Mouse (Mus musculus): ENCODE results near the gene Zyg11a. TPM values are rescaled to one million over a fixed set of nuclear protein-coding genes. Genes with fewer than 3 reads are reported as not detected.
A peak's percentile ranks its signal among the peaks of the same experiment; 100 is the strongest.

Zyg11a gene
- 0.27 TPM in 2 replicates for polyA plus RNA-seq (2015; fragmentation: Nextera tagmentation; extraction: Ambion mirVana)

DNA sequence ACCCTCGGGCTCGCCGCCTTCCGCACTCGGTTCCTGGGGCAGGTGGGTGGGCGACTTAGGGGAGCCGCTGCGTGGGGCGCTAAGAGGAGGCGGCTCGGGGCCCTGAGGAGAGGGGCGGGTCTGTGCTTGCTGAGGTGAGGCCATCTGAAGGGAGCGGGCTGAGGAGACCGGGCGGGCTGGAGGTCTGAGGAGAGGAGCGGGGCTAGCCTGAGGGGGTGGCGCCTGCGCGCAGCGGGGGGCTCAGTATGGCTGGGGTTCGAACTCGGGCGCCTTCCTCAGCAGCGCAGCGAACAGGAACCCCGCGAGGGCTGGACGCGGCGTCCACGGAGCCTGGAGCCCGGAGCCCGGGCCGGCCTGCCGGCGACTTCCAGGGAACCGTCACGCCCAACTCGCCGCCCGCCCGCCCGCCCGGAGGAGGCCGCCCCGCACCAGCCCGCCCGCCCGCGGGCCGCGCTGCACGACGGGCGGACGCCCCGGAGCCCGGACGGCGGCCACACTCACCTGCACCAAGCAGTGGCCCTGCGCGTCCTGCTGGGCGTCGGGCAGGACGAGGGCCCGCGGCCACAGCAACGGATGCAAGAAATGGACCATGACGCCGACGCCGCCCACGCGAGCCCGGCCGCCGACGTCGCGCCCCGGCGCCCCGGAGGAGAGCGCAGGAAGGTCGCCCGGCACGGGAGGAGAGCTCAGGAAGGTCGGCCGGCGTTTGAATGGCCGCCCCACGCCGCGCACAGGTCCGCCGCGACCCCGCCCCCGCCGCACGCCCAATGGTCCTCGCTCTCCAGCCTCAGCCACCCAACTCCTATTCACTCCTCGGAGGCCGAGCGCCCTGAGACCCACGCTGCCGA, at the start of gene Zyg11a:
TSS of gene Zyg11a (minus strand) at position 717 of the 848 bp plus-strand sequence.
- ATAC-seq (ENCODE audit: insufficient read depth, low FRiP score, low read depth) = peak; percentile 43
- no peak within 1 kb of the TSS for H3K27ac ChIP-seq

DNA sequence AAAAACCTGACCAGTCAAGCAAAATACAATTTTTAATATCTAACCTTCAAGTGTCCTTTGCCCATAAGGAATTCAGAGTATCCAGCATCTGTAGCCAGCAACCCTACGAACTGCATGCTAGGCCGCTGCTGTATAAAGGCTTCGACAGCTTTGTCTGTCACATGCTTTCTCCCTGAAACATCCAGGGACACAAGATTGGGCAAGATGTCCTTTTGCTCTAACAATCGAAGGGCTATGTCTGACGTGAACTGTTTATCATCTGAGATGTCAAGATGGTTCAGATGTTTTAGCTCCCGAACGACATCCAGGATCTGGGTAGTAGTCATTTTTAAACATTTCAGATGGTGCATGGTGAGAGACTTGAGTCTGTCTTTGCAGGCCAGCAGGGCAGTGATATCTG, 47.9 kb upstream of the Zyg11a start:
- H3K4me2 ChIP-seq = no peak overlapping the region
- H3K4me3 ChIP-seq (replicated peaks) = no peak overlapping the region
- ATAC-seq (ENCODE audit: insufficient read depth, low FRiP score, low read depth) = no peak
- no peaks in the 10 kb centered on the region for H3K9me3 ChIP-seq
- H3K9ac ChIP-seq = no peak overlapping the region
- WGBS = 90% methylated on average over 7 of the region's 7 CpGs
- H3K27ac ChIP-seq = no peak overlapping the region
- H3K36me3 ChIP-seq = peaks cover 25% of the 10 kb centered on the region
- H3K4me1 ChIP-seq = no peaks in the 10 kb centered on the region
- no peaks in the 10 kb centered on the region for H3K27me3 ChIP-seq (replicated peaks)

More for the DNA sequence above, at the start of gene Zyg11a:
- H3K27me3 ChIP-seq (replicated peaks) = peaks cover 27% of the 10 kb centered on the region
- peaks cover 10% of the 10 kb centered on the region; the same call in 1 of the 2 replicates for H3K4me1 ChIP-seq
- H3K4me2 ChIP-seq = peak within 1 kb of the TSS; percentile 87
- 1% methylated on average over 101 of the region's 107 CpGs for WGBS
- no peak within 1 kb of the TSS for H3K9ac ChIP-seq
- no peaks in the 10 kb centered on the region for H3K36me3 ChIP-seq
- no peaks in the 10 kb centered on the region for H3K9me3 ChIP-seq
- H3K4me3 ChIP-seq (replicated peaks) = peak within 1 kb of the TSS; percentile 53

DNA sequence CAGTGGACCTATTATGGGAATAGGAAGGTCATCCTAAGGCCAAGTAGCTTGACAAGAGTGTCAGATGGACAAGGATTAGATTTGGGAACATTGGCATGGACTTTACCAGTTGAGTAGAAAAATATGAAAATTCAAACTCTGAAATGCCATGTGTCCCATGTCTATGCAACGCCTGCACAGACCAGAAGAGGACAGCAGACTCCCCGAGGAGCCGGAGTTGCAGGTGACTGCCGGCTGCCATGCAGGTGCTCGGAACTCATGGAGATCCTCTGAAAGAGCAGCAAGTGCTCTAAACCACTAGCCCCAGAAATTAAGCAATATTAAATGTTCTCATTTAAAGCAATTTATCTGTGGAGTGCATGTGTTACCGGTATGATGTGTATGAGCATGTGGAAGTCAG, 35.5 kb upstream of the Zyg11a start:
- 88% methylated on average over 6 of the region's 6 CpGs for WGBS

DNA sequence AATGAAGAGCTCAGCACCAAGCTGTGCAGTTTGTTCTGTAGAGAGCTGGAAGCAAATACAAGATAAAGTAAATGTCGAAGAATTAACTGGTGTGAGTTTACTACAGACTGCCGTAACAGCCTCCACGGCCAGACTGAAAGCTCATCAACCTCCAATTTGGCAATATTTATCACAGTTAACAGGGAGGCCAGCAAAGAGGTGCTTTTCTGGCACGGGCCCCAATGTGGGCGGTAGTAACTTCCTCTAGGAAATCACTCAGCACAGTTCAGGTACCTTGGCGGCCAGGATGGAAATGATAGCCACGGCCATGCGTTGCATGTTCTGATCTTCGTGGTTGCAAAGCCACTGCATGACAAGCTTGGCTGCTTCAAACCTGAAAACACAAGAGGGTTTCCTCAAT, 32.7 kb upstream of the Zyg11a start:
- no peak overlapping the region for H3K4me2 ChIP-seq
- peaks cover 26% of the 10 kb centered on the region for H3K36me3 ChIP-seq
- WGBS = 93% methylated on average over 9 of the region's 9 CpGs
- H3K27me3 ChIP-seq (replicated peaks) = no peaks in the 10 kb centered on the region
- no peak overlapping the region for H3K27ac ChIP-seq
- no peak for ATAC-seq (ENCODE audit: insufficient read depth, low FRiP score, low read depth)
- H3K4me3 ChIP-seq (replicated peaks) = no peak overlapping the region
- no peaks in the 10 kb centered on the region for H3K9me3 ChIP-seq
- no peaks in the 10 kb centered on the region for H3K4me1 ChIP-seq
- no peak overlapping the region for H3K9ac ChIP-seq

More for the DNA sequence above, 35.5 kb upstream of the Zyg11a start:
- Histone ChIP-seq H3K9ac (no peak overlapping the region), H3K27me3 (replicated peaks) (no peaks in the 10 kb centered on the region), H3K27ac (no peak overlapping the region), H3K36me3 (peaks cover 35% of the 10 kb centered on the region), H3K9me3 (no peaks in the 10 kb centered on the region), H3K4me2 (no peak overlapping the region), H3K4me3 (replicated peaks) (no peak overlapping the region), H3K4me1 (no peaks in the 10 kb centered on the region)
- ATAC-seq (ENCODE audit: insufficient read depth, low FRiP score, low read depth) = no peak

DNA sequence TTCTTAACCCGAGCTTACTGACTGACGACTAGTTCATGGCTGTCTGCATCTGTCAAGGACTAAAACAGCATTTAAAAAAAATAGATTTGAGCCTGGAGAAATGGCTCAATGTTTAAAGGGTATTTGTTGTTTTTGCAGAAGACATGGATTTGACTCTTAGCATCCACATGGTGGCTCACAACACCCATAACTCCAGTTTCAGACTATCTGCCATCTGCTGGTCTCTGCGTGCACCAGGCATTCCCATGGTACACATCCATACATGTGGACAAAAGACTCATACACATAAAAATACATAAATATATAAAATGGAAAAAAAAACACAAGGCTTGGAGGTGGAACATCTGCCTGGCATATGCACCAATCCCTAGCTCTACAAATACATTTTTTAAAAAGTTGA, 31.5 kb upstream of the Zyg11a start:
- no peak for ATAC-seq (ENCODE audit: insufficient read depth, low FRiP score, low read depth)
- H3K27me3 ChIP-seq (replicated peaks) = no peaks in the 10 kb centered on the region
- no peaks in the 10 kb centered on the region for H3K9me3 ChIP-seq
- no peak overlapping the region for H3K27ac ChIP-seq
- WGBS = 86% methylated on average over 3 of the region's 3 CpGs
- H3K4me3 ChIP-seq (replicated peaks) = no peak overlapping the region
- H3K4me1 ChIP-seq = no peaks in the 10 kb centered on the region
- H3K4me2 ChIP-seq = no peak overlapping the region
- H3K36me3 ChIP-seq = peaks cover 30% of the 10 kb centered on the region
- H3K9ac ChIP-seq = no peak overlapping the region

DNA sequence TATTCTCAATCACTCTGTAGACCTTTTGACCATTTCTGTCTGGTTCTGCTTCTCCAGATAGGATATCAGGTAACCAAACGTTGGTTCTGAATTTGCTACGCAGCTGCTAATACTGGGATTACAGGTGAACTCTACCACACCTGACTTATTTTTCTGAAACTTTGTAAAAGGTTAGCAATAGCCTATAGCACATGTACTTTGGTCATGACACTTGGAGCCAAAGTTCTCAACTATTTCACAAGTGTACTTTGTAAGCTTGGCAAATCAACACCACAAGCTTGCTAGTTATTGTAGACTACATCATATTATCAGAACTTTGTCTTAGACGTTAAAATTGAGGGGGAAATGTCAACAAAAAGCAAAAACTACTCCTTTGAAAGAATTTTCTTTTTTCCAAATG, 15.8 kb upstream of the Zyg11a start:
- ATAC-seq (ENCODE audit: insufficient read depth, low FRiP score, low read depth) = no peak
- Histone ChIP-seq H3K36me3 (peaks cover 21% of the 10 kb centered on the region; the same call in 1 of the 2 replicates), H3K9me3 (no peaks in the 10 kb centered on the region), H3K27ac (no peak overlapping the region), H3K9ac (no peak overlapping the region), H3K4me3 (replicated peaks) (no peak overlapping the region), H3K4me2 (no peak overlapping the region), H3K4me1 (no peaks in the 10 kb centered on the region), H3K27me3 (replicated peaks) (no peaks in the 10 kb centered on the region)
- WGBS = 74% methylated on average over 3 of the region's 3 CpGs

DNA sequence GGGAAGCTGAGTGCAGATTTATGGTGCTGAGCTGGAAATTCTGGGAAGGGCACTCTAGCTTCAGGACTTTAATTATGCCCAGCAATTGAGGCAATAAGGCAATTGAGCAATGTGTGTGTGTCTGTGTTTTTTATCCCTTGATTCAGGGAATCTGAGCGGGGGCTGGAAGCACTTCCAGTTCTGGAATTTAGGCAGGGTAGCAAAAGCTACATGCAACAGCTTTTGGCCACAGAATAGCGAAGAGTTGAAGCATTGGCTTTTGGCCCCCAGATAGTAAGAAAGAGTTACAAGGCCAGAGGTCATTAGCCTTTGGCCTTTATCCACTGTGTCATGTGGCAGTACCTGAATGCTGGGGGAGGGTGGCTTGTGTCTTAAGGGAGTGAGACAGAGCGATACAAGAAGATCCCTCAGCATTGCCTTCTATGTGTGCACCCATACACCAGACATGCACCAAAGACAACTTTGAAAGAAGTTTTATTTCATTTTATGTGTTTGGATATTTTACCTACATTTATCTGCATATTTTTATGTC, 7.6 kb upstream of the Zyg11a start:
- no peak overlapping the region for H3K27ac ChIP-seq
- H3K9ac ChIP-seq = no peak overlapping the region
- ATAC-seq (ENCODE audit: insufficient read depth, low FRiP score, low read depth) = no peak
- no peak overlapping the region for H3K4me3 ChIP-seq (replicated peaks)
- WGBS = 58% methylated on average over 3 of the region's 3 CpGs
- H3K27me3 ChIP-seq (replicated peaks) = 0 out of 2 replicates have a peak, but pooled peaks cover 2% of the 10 kb centered on the region
- no peaks in the 10 kb centered on the region for H3K36me3 ChIP-seq
- no peaks in the 10 kb centered on the region for H3K9me3 ChIP-seq
- H3K4me1 ChIP-seq = no peaks in the 10 kb centered on the region
- no peak overlapping the region for H3K4me2 ChIP-seq

DNA sequence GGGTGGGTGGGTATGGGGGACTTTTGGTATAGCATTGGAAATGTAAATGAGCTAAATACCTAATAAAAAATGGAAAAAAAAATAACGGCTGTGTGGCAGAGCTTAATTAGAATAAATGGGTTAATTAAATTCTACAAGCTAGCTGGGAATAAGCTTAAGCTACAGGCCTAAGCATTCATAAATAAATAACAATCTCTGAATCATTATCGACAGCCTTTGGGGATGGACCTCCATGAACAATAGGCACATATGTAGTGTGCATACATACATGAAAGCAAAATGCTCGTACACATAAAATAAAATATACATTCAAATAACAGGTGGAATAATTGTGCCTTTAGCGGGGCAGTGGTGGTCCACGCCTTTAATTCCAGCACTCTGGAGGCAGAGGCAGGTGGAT, 4.7 kb upstream of the Zyg11a start:
- Histone ChIP-seq H3K9ac (no peak overlapping the region), H3K36me3 (no peaks in the 10 kb centered on the region), H3K4me2 (no peak overlapping the region), H3K4me3 (replicated peaks) (no peak overlapping the region), H3K4me1 (peaks cover 5% of the 10 kb centered on the region; the same call in 1 of the 2 replicates), H3K9me3 (no peaks in the 10 kb centered on the region), H3K27ac (no peak overlapping the region), H3K27me3 (replicated peaks) (peaks cover 18% of the 10 kb centered on the region)
- ATAC-seq (ENCODE audit: insufficient read depth, low FRiP score, low read depth) = no peak
- WGBS = 89% methylated on average over 5 of the region's 5 CpGs

DNA sequence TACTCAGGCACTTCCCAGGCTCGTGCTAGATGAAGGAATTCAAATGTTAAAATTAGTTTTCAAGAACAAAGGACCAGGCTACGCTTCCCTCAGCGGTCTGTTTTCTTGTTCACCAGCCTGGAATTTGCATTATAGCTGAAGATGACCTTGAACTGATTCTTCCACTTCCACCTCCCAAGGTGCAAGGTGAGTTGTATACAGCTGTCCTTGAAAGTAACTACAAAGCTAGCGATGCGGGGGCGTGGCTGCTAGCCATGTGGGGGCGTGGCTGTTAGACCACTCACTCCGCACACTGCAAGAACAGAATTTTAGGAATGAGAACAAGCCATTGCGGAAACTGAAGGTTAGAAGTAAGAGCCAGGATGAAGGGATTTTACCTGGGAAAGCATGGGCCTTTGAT, 1.2 kb upstream of the Zyg11a start:
- Histone ChIP-seq H3K9me3 (no peaks in the 10 kb centered on the region), H3K9ac (no peak overlapping the region), H3K4me2 (no peak overlapping the region), H3K4me3 (replicated peaks) (no peak overlapping the region), H3K27me3 (replicated peaks) (peaks cover 27% of the 10 kb centered on the region), H3K27ac (no peak overlapping the region), H3K36me3 (no peaks in the 10 kb centered on the region), H3K4me1 (peaks cover 10% of the 10 kb centered on the region; the same call in 1 of the 2 replicates)
- no peak for ATAC-seq (ENCODE audit: insufficient read depth, low FRiP score, low read depth)
- 16% methylated on average over 9 of the region's 9 CpGs for WGBS

DNA sequence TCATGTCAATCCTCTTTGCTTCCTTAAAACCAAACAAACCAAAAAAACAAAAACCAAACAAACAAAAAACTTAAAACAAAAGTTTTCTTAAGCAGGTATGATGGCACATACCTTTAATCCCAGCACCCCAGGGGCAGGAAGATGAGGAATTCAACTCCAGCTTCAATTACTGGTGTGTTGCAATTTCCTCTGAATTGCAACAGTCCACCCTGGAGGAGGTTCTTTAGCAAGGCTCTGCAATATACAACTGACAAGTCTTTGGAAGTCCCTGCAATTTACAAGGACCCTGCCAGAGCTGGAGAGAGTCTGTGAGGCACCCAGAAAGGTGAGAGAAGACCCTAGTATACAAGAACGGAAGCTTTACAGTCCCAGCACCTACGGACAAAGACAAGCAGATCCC, 4.8 kb downstream of the Zyg11a start:
- ATAC-seq (ENCODE audit: insufficient read depth, low FRiP score, low read depth) = no peak
- 77% methylated on average over 2 of the region's 2 CpGs for WGBS
- H3K4me3 ChIP-seq (replicated peaks) = no peak overlapping the region
- peaks cover 10% of the 10 kb centered on the region; the same call in 1 of the 2 replicates for H3K4me1 ChIP-seq
- H3K9me3 ChIP-seq = no peaks in the 10 kb centered on the region
- peaks cover 14% of the 10 kb centered on the region for H3K27me3 ChIP-seq (replicated peaks)
- H3K36me3 ChIP-seq = no peaks in the 10 kb centered on the region
- no peak overlapping the region for H3K9ac ChIP-seq
- no peak overlapping the region for H3K27ac ChIP-seq
- H3K4me2 ChIP-seq = no peak overlapping the region

DNA sequence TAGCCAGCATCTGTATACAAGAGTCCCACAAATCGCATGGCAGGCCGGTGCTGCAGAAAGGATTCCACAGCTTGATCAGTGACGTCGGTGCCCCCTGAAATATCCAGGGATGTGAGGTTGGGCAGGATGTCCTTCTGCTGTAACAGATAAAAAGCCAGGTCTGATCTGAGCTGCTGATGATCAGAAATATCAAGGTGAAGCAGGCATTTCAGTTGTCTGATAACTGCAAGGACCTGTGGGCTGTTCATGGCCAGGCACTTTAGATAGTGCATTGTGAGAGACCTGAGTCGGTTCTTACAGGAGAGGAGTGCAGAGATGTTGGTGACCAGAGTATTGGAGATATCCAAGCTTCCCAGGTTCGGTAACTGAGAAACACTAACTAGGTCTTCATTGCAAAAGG, 13.2 kb downstream of the Zyg11a start:
- Histone ChIP-seq H3K9ac (no peak overlapping the region), H3K4me2 (no peak overlapping the region), H3K4me1 (no peaks in the 10 kb centered on the region), H3K36me3 (no peaks in the 10 kb centered on the region), H3K27me3 (replicated peaks) (no peaks in the 10 kb centered on the region), H3K4me3 (replicated peaks) (no peak overlapping the region), H3K9me3 (no peaks in the 10 kb centered on the region), H3K27ac (no peak overlapping the region)
- WGBS = 84% methylated on average over 6 of the region's 6 CpGs
- ATAC-seq (ENCODE audit: insufficient read depth, low FRiP score, low read depth) = no peak

DNA sequence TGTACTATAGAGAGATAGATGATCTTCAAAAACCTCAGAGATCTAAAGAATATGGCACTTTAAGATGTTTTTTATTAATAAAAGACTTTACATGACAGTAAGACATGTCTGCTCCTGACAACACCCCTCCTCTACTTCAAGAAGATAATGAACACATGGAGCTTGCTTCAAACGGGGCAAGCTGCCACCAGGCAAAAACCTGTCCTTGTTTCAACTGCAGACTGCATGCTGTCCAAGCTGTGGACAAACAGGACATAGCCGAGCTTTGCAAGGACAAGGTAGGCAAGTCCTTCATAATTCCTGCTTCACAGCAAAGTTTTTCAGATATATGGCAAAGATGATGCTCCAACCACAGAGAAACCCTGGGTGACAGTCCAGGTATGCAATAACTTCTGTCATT, 18.6 kb downstream of the Zyg11a start:
- Histone ChIP-seq H3K4me1 (no peaks in the 10 kb centered on the region), H3K4me2 (no peak overlapping the region), H3K36me3 (no peaks in the 10 kb centered on the region), H3K27me3 (replicated peaks) (no peaks in the 10 kb centered on the region), H3K27ac (no peak overlapping the region), H3K4me3 (replicated peaks) (no peak overlapping the region), H3K9me3 (no peaks in the 10 kb centered on the region), H3K9ac (no peak overlapping the region)
- no peak for ATAC-seq (ENCODE audit: insufficient read depth, low FRiP score, low read depth)
- 66% methylated on average over 2 of the region's 2 CpGs for WGBS
